Mouse (Mus musculus) heart, adult 18-20 months (tissue): ENCODE measurements around the gene Hmg20b. TPM values are rescaled to one million over a fixed set of nuclear protein-coding genes. Genes with fewer than 3 reads are reported as not detected.

ENCODE experiments used
- DNase-seq, 2 experiments: peaks; one replicate each; pipeline ENCODE4 v3.0.0; 2021 to 2022; ENCODE audit warnings: mixed read lengths in 1 of 2
- total RNA-seq, 2 experiments: library from RNA; stranded (reverse); gene quantifications; 2 replicates each; pipeline ENCODE4 v1.2.3; 2021

Hmg20b gene
- total RNA-seq, 2 experiments from 2014 or later = 57.1 to 62.2 TPM

DNA sequence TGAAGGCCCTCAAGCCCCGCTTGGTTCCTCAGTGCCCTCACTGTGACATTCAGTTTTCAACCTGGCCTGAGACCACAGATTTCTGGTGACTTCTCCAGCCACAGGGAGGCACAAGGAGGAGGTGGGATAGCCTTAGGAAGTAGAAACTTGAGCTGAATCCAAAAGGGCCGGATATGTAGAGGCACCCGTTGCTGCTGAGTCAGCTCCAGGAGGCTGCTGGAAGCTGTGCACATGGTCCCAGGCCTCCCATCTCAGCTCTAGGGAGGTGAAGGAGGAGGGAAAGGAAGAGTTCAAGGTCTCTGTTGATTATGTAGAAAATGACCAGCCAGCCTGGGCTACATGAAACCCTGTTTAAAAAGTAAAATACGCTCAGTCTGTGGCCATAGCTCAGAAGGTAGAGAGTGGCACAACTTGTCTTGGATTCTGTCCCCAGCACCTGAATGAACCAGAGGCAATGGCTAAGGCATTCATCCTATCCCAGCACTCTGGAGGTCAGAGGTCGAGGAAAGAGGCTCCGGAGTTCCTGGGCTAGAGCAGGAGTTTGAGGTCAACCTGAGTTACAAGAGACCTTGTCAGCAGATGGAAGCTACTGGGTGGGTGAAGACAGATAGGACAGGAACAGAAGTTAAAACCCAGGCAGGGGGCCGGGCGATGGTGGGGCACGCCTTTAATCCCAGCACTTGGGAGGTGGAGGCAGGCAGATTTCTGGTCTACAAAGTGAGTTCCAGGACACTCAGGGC, 4.6 kb upstream of the Hmg20b start:
- DNase-seq = no peak

DNA sequence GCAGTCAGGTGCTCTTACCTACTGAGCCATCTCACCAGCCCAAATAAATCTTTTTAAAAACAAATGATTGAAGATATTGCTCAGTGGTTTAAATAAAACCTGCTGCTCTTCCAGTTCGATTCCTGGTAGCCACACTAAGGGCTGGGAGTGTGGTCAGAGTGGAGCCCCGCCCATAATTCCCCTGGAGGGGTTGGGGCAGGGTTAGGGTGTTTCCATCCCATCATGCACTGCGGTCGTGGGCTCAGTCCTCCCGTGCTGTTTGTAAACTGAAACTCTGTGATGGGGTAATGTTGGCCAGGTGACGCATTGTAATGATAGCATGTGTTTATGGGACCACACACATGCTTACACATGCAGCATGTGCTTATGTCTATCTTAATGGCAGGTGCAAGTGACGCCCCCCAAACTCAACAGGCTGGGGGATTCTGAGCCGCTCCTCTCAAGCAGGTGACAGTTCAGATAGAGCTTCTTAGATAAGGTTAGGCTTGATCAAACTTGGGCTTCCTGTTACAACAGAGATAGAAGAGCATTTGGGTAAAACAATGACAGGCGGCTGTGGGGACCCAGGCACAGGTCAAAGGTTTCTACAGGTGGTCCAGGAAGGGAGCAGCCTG, 1.5 kb upstream of the Hmg20b start:
- DNase-seq = no peak

DNA sequence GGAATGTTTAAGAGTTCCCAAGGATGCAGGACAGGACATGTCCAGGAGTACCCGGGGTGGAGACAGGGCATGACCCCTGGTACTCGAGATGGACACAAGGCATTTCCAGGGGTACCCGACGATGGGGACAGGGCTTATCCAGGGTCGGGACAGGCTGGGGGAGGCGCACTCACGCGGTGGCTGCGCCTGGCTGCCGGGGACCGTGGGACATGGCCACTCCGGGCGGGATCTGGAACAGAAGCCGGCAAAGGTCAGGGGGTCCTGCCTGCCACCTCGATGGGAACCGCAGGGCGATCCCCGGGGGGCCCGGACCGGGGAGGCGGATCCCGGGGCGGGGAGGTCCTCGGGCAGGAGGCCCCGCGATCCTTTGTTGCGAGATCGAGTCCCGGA, 324 bp downstream of the Hmg20b start:
- DNase-seq = no peak

DNA sequence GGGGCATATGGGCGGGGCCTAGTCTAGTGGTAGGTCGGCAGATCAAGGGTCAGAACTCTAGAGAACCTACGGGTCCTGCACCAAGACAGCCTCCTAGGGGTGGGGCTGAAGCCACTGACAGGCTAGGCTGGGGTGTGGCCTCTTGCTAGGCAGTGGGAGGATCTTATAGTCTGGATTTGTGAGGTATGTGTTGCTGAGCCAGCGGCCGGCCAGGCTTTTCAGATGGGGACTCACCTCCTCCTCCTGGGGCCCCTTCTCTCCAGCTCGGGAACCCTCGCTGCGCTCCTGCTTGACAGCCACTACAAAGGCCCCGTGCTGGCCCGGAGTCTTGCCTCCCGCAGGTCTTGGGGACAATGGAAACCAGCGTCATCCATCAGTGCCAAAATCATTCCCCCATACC, 1.1 kb downstream of the Hmg20b start:
- DNase-seq = peak in 1 of 2 experiments; percentile 41

DNA sequence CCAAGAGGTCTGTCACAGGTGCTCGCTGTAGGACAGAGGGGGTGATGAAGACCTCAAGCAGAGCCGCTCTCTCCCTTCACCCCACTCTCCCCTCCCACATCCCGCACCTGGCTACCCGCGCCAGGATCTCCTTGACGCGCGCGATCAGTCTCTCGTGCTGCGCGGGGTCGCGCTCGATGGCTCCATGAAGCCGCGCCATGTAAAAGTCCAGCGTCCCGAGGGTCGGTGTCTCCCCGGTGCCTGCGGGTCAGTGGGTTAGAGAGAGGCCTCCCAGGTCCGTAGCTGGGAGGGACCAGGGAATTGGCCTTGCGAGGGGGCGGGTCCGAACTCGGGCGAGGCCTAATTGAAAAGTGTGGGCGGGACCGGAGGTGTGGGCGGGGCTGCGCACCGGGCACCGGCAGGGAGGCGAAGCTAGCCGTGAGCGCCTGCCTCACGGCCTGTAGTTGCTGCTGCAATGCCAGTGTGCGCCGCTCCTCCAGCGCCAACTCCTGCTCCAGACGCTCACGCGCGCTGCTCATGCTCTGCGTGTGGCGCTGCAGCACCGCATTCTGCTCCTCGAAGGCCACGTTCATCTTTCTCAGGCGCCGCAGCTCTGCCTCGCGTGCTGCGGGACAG, 3.7 kb downstream of the Hmg20b start:
- DNase-seq = no peak

DNA sequence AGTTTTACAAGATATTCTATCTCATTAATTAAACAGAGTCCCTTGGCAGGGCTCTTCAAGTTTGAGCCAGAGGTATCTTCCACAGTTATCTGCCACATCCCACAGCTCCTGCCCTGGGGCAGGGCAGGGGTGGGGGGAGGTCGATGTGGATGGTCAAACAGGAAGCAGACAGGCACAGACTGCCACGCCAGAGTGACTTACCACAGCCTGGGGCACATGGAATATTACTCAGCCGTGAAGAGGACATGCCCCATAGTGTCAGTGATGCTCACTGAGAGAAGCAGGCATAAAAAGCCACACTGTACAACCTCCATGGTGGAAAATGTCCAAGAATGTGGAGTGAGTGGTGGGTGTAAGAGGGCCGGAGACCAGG, 5.1 kb downstream of the Hmg20b start:
- DNase-seq = no peak

DNA sequence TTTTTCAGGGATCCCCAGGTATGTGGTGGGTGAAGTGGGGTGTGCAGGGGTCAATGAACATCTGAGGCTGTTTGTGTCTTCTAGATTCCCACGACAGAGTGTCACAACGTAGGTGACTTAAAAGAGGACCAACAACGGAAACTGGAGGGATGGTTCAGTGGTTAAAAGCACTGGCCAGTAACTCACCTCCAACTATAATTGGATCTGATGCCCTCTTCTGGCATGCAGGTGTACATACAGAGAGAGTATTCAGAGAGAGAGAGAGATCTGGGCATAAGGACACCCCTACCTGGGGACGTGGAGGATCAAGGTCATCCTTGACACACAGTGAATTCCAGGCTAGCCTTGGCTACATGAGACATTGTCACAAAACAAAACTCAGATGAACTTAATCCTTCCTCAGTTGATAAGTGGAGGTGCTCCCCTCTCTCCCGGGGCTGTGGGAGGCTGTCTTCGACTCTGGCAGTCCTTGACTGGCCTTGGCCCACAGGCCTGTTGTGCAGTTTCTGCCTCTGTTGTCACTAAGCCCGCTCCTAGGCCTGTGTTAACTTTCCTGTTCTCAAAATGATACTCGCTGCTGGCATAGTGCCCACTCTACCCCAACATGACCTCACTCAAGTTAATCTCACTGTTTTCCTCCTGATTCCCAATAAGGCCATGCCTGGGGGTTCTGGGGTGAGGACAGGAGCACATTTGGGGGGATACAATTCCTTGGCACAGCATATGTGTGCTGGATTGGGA, 5.7 kb downstream of the Hmg20b start:
- peak in 1 of 2 experiments; percentile 50 for DNase-seq

DNA sequence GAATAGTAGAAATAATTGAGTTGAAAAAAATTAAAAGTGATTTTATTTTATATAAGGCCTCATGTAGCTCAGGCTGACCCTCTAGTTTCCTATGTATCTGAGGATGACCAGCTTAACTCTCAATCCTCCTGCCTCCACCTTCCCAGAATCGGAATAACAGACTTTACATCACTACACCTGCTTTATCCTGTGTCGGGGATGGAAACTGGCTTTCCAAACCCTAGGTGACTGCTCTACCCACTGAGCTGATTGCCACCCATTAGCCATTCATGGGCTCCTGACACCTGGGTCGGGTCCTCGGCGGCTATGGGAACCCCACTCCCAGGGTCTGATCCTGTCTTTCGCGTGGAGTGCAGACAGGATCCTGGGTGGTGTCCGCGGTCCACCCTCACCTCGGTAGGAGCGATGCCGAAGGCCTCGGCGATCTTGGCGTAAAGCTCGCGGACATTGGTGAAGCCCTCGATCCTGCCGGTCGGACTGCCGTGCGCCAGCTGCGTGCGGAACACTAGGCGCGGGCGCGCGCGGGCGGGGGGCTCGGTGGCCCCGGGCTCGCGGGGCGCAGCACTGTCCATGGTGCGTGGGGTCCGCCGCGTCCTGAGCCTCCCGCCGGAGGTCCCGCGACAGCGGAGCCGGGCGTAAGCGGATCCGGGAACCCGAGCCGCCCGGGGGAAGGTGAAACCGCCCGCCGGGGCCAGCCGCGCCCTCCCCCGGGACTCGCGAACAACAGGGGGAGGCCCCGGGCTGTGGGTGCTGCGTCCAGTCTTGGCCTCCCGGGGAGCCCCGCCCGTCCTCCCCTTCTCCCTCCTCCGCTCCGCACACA, 7.4 kb downstream of the Hmg20b start, which contains the start of gene Gipc3:
Gipc3 (minus strand) TSS at position 581 of the 820 bp plus-strand sequence.
- peak in 1 of 2 experiments; percentile 39 for DNase-seq

DNA sequence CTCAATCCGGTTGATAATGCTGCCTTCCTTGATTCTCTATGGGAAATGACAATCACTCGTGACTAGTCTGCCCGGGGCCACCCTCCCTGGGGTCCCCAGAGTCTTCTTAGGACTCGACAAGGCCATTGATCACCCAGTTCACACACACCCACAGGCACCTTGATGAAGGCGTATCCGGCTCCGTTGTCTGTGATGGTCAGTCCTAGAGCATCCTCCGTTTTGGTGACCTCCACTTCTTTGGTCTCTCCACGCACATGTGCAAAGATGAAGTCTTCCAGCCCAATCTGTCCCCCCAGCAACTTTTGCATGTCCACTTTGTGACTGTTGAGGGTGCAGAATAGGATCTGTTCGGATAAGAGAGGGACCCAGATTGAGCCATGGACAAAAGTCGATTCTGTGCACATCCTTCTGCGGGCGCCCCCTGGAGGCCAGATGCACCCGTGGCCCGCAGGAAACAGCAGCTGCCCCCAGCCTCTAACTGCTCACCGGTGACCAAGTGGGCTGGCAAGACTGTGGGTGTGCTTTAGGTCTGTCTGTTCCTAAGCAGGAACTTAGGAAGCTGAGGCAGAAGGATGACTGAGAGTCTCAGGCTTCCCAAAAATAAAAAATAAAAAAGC, 8.8 kb downstream of the Hmg20b start:
- DNase-seq = peak; percentile 66 to 90

DNA sequence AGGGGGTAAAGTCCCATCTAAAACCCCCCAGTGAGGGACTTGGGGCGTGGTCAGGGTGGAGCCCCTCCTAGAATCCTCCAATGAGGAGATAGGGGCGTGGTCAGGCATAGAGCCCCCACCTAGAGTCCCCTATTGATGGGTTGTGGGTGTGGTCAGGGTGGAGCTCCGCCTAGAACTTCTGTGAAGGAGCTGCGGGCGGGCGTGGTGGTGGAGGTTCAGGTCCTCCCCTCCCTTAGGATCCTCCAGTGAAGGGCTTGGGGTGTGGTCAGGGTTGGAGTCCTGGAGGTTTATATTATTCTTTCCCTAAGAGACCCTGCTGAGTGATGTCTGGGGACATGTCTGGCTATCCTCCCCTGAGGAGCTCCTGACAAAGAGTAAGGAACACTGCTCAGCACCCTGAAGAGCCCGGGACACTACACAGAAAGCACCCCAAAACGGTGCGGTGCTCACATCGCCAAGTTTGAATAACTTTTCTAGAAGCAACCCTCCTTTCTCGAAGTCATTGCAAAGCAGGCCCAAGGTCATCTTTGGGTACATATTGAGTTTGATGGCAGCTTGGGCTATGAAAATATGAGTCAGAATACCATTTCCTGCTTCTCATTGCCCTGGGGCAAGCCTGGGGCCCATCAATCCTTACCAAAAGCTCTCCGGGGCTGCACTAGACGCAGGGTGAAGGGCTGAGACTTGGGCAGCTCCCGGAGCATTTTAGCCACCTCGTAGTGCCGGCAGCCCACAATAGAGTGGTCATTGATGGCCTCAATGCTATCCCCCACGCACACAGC, 9.5 kb downstream of the Hmg20b start:
- no peak for DNase-seq

DNA sequence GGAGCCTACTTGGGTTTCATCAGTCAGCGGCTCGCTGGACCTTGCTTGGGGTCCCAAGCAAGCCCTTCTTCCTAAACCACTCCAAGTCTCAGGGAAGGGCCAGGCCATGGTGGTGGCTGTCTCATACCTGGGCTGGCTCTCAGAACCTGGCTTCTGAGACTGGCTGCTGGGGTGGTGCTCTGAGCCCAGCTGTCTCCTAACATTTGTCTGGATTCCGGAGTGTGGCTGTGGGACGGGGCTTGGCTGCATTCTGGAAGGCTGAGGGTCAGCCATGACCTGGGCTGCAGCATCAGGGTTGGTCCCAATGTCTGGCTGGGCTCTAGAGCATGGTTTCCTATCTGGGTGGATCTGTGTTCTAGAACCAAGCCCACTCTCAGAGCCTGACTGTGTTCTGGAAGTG, 13.7 kb downstream of the Hmg20b start:
- DNase-seq = no peak

DNA sequence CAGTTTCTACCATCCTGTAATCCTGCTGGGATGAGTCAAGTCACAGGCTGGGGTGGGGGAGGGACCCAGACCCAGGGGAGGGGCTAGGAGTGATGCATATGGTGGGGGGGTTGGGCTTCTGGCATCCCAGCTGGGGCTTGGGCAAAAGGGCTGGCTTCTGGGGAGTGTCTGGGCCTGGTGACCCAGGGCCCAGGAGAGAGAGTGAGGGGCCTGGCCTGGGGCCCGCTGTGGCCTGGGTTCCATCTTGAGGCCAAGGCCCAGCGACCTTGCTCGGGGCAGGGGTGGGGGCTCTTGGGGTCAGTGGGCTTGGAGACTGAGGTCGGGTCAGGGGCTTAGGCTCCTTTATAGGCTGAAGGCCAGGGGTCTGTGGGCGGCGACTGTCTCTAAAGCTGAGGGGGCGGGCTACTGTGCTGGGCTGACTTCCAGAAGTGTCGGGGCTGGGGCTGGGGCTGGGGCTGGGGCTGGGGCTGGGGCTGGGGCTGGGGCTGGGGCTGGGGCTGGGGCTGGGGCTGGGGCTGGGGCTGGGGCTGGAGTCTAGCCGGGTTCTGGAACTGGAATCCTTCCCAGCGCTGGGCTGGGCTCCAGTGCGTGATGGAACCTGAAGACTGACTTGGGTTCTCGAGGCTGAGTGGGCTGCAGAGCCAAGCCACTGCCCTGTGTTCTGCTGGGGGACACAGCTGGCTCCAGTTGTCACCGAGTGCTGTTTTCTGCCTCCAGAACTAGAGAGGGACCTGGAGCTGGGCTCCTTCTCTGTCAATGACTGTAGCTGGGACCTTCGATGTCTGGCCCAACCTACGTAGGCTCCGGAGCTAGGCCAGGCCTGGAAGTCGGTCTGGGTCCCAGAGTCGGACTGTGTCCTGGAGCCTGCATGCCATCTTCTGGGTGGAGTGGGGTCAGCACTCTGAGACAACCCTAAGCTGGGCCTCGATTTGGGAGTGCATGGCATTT, 14.6 kb downstream of the Hmg20b start:
- no peak for DNase-seq

DNA sequence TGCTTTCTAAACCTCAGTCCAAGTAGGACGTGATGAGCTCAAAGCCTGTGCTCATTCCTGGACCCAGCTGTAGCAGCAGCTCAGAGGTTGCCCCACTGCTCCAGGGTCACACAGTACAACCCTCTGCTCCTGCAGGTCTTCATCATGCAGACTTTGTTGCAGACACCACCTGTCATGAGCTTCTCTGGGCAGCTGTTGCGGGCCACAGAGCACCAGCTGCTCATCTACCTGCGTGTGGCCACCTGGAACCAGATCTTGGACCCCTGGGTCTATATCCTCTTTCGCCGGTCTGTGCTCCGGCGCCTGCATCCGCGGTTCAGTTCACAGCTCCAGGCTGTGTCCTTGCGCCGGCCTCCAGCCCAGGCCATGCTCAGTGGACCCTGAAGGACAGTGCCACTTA, 16.0 kb downstream of the Hmg20b start:
- DNase-seq = no peak

DNA sequence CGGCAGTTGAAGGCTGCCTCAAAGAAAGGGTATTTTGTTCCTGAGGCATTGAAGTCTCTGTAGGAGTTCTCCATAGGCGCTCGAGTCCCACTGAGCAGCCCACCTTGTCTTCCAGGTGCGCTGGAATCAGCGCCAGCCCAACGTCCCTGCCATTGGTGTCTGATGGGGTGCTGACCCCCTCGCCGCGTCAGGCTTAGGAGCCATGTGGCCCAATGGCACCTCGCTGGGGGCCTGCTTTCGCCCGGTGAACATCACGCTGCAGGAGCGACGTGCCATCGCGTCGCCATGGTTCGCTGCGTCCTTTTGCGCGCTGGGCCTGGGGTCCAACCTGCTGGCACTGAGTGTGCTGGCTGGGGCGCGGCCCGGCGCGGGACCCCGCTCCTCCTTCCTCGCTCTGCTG, 18.0 kb downstream of the Hmg20b start:
- no peak for DNase-seq

DNA sequence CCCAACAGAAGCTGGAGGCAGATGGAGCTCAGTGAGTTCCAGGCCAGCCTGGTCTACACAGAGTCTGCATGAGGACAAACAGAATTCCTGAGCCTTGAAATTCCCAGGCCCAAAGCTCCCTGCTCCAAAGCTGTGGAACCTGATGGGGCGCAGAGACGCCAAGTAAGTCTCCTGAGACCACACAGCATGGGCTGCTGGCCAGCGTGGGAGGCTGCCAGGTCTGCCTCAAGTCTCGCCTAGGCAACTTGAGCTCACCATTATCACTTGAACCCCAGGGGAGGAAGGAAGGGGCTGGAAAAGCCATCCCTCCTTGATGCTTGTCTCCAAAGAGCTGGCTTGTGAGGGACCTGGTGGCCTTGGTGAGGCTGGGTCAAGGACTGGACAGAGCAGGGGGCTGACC, 20.3 kb downstream of the Hmg20b start:
- DNase-seq = peak; percentile 77 to 79

DNA sequence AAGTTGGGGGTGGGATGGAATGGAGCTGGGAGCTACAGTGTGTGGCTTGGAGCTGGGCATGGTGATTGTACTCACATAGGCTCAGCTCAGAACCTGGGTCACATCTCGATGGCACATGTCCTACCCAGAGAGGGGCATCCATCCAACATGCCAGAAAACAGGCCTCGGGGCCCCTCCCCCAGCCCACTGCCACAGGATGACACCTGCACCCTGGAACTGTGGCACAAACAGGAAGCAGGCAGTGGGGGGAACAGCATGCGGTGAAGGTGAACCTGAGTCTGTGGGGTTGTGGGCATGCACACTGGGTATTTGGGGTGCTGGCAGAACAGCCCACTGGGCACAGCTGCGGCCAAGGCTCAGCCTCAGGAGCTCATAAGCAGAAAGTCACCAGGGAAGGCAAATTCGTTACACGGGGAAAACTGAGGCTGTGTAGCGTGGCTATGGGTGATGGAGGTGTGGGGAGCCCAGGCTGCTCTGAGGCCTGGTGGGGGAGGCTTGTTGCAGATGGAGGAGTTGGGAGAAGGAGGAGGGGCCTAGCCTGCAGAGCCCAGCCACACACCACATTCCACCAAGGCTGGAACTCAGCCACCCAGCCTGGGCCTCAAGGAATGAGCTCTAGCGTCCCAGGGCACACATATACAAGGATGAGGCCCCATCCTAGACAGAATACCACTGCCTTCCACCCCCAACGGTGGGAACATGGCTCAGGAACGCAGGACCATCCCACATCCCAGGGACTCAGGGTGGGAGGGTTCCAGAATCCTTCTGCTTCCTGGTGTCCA, 20.9 kb downstream of the Hmg20b start:
- no peak for DNase-seq

DNA sequence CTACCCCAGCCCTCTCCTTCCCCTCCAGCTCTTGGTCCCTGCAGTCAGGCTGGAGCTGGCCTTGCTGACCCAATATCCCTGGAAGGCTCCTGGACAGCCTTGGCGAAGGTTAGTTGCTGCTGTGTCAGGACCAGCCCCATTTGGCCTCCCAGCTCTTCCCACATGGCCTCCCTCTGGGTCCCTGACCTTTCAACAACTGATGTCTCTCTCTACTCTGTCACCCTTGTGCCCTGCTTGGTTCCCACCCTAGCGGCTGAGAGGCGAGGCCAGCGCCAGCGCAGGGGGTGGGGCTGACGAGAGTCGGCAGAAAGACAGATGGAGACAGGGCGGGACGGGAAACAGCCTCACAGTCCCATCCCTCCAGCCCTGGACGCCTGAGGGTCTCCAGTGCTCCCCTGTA, 21.9 kb downstream of the Hmg20b start, which contains the start of gene Tbxa2r:
Tbxa2r (plus strand) TSS at position 346 of the 400 bp plus-strand sequence.
- DNase-seq = peak; percentile 74 to 81

DNA sequence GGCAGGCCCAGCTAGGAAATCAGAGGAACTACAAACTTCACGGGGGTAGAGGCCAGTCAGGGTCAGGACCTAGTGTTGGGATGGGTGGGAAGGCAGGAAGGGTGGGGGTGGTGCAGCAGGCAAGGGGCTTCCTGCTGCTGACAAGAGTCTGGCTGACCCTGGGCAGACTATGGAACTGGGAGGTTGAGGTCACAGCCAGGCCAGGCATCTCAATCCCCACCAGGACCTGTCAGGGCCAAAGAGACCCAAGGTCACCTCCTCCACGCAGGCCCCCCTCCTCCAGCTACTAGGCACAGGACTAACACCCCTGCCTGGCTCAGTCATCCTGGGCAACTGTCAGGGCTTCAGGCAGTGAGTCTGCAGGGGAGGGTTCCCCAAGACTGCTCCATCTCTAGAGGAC, 22.3 kb downstream of the Hmg20b start:
- DNase-seq = peak; percentile 33 to 66

DNA sequence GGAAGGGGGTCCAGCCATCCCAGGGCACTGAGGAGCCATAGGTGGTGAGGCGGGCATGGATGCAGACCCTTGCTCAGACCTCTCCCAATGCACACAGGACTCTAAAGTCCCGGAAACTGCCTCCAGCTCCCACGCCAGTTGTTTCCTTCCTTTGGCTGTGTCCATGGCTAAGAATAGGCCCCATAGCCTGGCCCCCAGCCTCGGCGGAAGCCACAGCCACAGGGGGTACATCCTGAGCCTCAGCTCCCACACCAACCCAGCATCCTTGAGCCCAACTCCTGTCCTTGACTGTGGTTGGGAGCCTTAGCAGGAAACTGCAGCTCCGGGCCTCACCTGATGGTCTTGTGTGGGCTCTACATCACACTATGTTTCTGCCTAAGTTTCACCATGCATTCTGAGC, 23.4 kb downstream of the Hmg20b start:
- peak; percentile 53 to 82 for DNase-seq
